Mouse (Mus musculus): ENCODE data around the gene Agap2.
A peak's percentile ranks its signal among the peaks of the same experiment; 100 is the strongest.

Agap2 gene

GRCm38 (mm10) chr10:127075080-127075479 lies at the start of gene Agap2:
Agap2 (plus strand) TSS chr10:127075284.
- DNase-seq: no peak

GRCm38 (mm10) chr10:127030336-127031296 lies 44.5 kb upstream of the Agap2 start, which contains the start of gene Tsfm:
Tsfm (minus strand) TSS chr10:127030840.
- peak; percentile 89 for DNase-seq

- DNase-seq: no peak
Observed at GRCm38 (mm10) chr10:127033301-127033741, 41.8 kb upstream of the Agap2 start.

GRCm38 (mm10) chr10:127036273-127036672 lies 38.8 kb upstream of the Agap2 start:
- no peak for DNase-seq

- no peak for DNase-seq
Observed at GRCm38 (mm10) chr10:127037641-127038040, 37.4 kb upstream of the Agap2 start.

- DNase-seq: no peak
Observed at GRCm38 (mm10) chr10:127040569-127041214, 34.4 kb upstream of the Agap2 start.

GRCm38 (mm10) chr10:127041274-127041766 lies 33.8 kb upstream of the Agap2 start, which contains the start of the genes Mettl1 and Eef1akmt3:
Mettl1 (plus strand) TSS chr10:127041414.
Eef1akmt3 (minus strand) TSS chr10:127041513.
- DNase-seq: no peak

GRCm38 (mm10) chr10:127041774-127042338 lies 33.2 kb upstream of the Agap2 start:
- DNase-seq: peak; percentile 87

- DNase-seq: no peak
Observed at GRCm38 (mm10) chr10:127042468-127043115, 32.5 kb upstream of the Agap2 start.

GRCm38 (mm10) chr10:127043187-127043586 lies 31.9 kb upstream of the Agap2 start:
- no peak for DNase-seq

GRCm38 (mm10) chr10:127047954-127048353 lies 27.1 kb upstream of the Agap2 start, which contains the start of gene Cyp27b1:
Cyp27b1 (plus strand) TSS chr10:127048250.
- DNase-seq: no peak

GRCm38 (mm10) chr10:127048608-127049394 lies 26.3 kb upstream of the Agap2 start:
- DNase-seq: no peak

- no peak for DNase-seq
Observed at GRCm38 (mm10) chr10:127049395-127050118, 25.5 kb upstream of the Agap2 start.

GRCm38 (mm10) chr10:127050119-127050474 lies 25.0 kb upstream of the Agap2 start:
- no peak for DNase-seq

GRCm38 (mm10) chr10:127054646-127055045 lies 20.4 kb upstream of the Agap2 start:
- DNase-seq: no peak

GRCm38 (mm10) chr10:127055406-127055805 lies 19.7 kb upstream of the Agap2 start:
- DNase-seq: no peak

- peak; percentile 43 for DNase-seq
Observed at GRCm38 (mm10) chr10:127056490-127056889, 18.6 kb upstream of the Agap2 start.

GRCm38 (mm10) chr10:127058161-127058560 lies 16.9 kb upstream of the Agap2 start:
- DNase-seq: peak; percentile 74

- DNase-seq: peak; percentile 63
Observed at GRCm38 (mm10) chr10:127058708-127059107, 16.4 kb upstream of the Agap2 start.

- peak; percentile 47 for DNase-seq
Observed at GRCm38 (mm10) chr10:127059174-127059967, 15.7 kb upstream of the Agap2 start.

Measured in cerebellum, adult 9-10 months (tissue).